Mouse (Mus musculus): Measurements from ENCODE around the gene Specc1.

- TF ChIP-seq CHD2 (IDR thresholded peaks at IDR 0.05; ENCODE audit: low read depth, low read length) (no peak), ZC3H11A (IDR thresholded peaks at IDR 0.05; ENCODE audit: borderline replicate concordance, low read depth, low read length) (no peak), ZNF384 (IDR thresholded peaks at IDR 0.05; ENCODE audit: low read depth, low read length) (no peak), MAFK (IDR thresholded peaks at IDR 0.05; ENCODE audit: insufficient read depth, low read depth, low read length) (no peak), HCFC1 (IDR thresholded peaks at IDR 0.05; ENCODE audit: borderline replicate concordance, insufficient read depth, low read length) (no peak)
Observed at GRCm38 (mm10) chr11:62005241-62005910, 48.8 kb downstream of the Specc1 start.
